Mouse (Mus musculus): ENCODE data around the gene Myof.

DNA sequence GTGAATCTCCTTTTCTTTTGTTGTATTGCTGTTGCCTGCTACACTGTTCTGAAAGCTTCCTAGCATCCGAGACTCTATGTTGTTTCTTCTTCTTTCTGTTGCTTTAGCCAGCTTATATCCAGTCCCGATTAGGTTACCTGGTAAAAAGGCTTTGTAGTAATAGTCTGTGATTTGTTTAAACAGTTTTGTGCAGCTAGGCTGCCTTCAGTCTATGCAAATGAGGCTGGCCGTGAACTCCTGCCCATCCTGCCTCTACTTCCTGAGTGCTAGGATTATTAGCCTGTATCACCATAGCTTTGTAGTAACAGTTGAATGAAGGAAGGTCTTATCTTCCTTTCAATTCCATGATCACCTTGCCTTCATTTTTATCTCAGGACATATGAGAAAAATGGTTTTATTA, 12.9 kb upstream of the Myof start:
- TF ChIP-seq POLR2A (IDR thresholded peaks at IDR 0.05; ENCODE audit: low read depth, low read length) (no peak), CTCF (conservative IDR thresholded peaks at IDR 0.05; ENCODE audit: insufficient read depth, insufficient read length, low read depth, low read length) (no peak)

Data from kidney, adult 2 months (tissue).